Comparison of ENCODE assay signal across 8 mouse cellular contexts in the genomic region with DNA sequence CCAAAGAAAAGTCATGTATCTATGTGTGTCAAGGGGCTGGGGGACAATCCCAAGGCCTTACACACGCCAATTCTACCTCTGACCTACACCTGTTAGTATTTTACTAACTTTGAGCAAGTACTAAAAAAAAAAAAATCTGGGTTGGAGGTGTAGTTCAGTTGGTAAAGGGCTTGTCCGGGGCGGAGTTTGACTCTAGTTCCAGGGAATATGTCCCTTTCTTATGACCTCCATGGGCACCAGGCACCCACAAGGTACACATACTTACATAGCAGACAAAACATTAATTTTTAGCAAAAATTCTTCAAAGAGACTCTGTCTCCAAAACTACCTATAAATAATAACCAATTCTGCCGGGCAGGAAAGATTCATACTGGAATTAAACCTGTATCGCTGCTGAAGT. TPM values are rescaled to one million over a fixed set of nuclear protein-coding genes. Genes with fewer than 3 reads are reported as not detected.
DNase-seq lines count a peak whose midpoint lies in the region; ATAC-seq and TF ChIP-seq lines count a peak whose summit lies in the region.

No protein-coding gene starts in this region.

- peaks cover 4 to 26% of the 10 kb centered on the region in 2 experiments for H3K4me1 ChIP-seq in heart, embryonic 14.5 days (ENCODE audit: control insufficient read depth in 2 of 2, insufficient read depth in 2 of 2, low read length in 2 of 2)
- H3K4me1 ChIP-seq in G1E (ENCODE audit: insufficient read depth, low read depth, low read length) = peaks cover 62% of the 10 kb centered on the region
- peaks cover 36% of the 10 kb centered on the region for H3K4me1 ChIP-seq in hindbrain, embryonic 12.5 days
- H3K4me1 ChIP-seq in liver, postnatal 0 days (ENCODE audit: insufficient read depth) = peaks cover 22% of the 10 kb centered on the region

- WGBS in heart, embryonic 14.5 days = 25% methylated on average over 5 of the region's 5 CpGs
- WGBS in hindbrain, embryonic 12.5 days = 49% methylated on average over 5 of the region's 5 CpGs
- 28% methylated on average over 5 of the region's 5 CpGs for WGBS in liver, postnatal 0 days (ENCODE audit: insufficient replicate concordance)

- H3K36me3 ChIP-seq in heart, embryonic 14.5 days (ENCODE audit: control insufficient read depth, insufficient read depth, low read length) = peaks cover 40% of the 10 kb centered on the region
- peaks cover 39% of the 10 kb centered on the region for H3K36me3 ChIP-seq in G1E (replicated peaks)
- peaks cover 21% of the 10 kb centered on the region for H3K36me3 ChIP-seq in hindbrain, embryonic 12.5 days
- H3K36me3 ChIP-seq in liver, postnatal 0 days (replicated peaks; ENCODE audit: insufficient read depth, low read length) = peaks cover 9% of the 10 kb centered on the region

- H3K9me3 ChIP-seq in heart, embryonic 14.5 days (ENCODE audit: control insufficient read depth, low read length) = no peaks in the 10 kb centered on the region
- no peaks in the 10 kb centered on the region for H3K9me3 ChIP-seq in G1E (replicated peaks)
- H3K9me3 ChIP-seq in hindbrain, embryonic 12.5 days (replicated peaks) = no peaks in the 10 kb centered on the region
- H3K9me3 ChIP-seq in liver, postnatal 0 days (ENCODE audit: low read length) = no peaks in the 10 kb centered on the region

- TF ChIP-seq EP300 in liver, postnatal 0 days (IDR thresholded peaks at IDR 0.05; ENCODE audit: low read depth) = no peak

- peak overlapping the region; percentile 90 to 95 for H3K27ac ChIP-seq in heart, embryonic 14.5 days (replicated peaks in 1 of 2; ENCODE audit: control insufficient read depth in 1 of 2, insufficient read depth in 1 of 2, low read depth in 2 of 2, low read length in 2 of 2)
- no peak overlapping the region; the same call in 1 of the 2 replicates for H3K27ac ChIP-seq in hindbrain, embryonic 12.5 days
- H3K27ac ChIP-seq in liver, postnatal 0 days (ENCODE audit: low read depth) = peak overlapping the region; percentile 95

- ATAC-seq in heart, embryonic 14.5 days (ENCODE audit: insufficient number of reproducible peaks, insufficient read depth, low FRiP score, low read depth) = no peak
- ATAC-seq in G1E (ENCODE audit: extremely low read depth, insufficient number of reproducible peaks, low FRiP score, poor library complexity, severe bottlenecking) = no peak
- no peak for ATAC-seq in hindbrain, embryonic 12.5 days (ENCODE audit: low FRiP score)
- no peak for ATAC-seq in liver, postnatal 0 days

- peak overlapping the region; percentile 66 for H3K4me2 ChIP-seq in heart, embryonic 14.5 days (ENCODE audit: low read length)
- H3K4me2 ChIP-seq in hindbrain, embryonic 12.5 days (replicated peaks) = peak overlapping the region; percentile 84
- H3K4me2 ChIP-seq in liver, postnatal 0 days (ENCODE audit: low read depth, low read length) = peak overlapping the region; percentile 85

- H3K27me3 ChIP-seq in heart, embryonic 14.5 days (ENCODE audit: control insufficient read depth, insufficient read depth, low read length) = no peaks in the 10 kb centered on the region
- no peaks in the 10 kb centered on the region for H3K27me3 ChIP-seq in G1E (ENCODE audit: insufficient read depth, low read length)
- no peaks in the 10 kb centered on the region for H3K27me3 ChIP-seq in hindbrain, embryonic 12.5 days
- H3K27me3 ChIP-seq in liver, postnatal 0 days (ENCODE audit: insufficient read depth, low read length) = no peaks in the 10 kb centered on the region

- H3K4me3 ChIP-seq in heart, embryonic 14.5 days (ENCODE audit: control insufficient read depth in 1 of 2, insufficient read depth in 1 of 2, low read depth in 1 of 2, low read length in 2 of 2) = peak overlapping the region; percentile 80 to 95
- H3K4me3 ChIP-seq in G1E (ENCODE audit: low read depth, low read length) = peak overlapping the region; percentile 90
- H3K4me3 ChIP-seq in hindbrain, embryonic 12.5 days = peak overlapping the region; percentile 88
- H3K4me3 ChIP-seq in liver, postnatal 0 days (ENCODE audit: low read depth, low read length) = peak overlapping the region; percentile 95

- DNase-seq in heart, adult 9 months (ENCODE audit: low spot score in 2 of 2) = no peak
- no peak for DNase-seq in G1E (ENCODE audit: low spot score)
- no peak for DNase-seq in liver, postnatal 0 days
- no peak for DNase-seq in adrenal gland, postnatal 14 days
- DNase-seq in urinary bladder, postnatal 25 days (ENCODE audit: low spot score) = no peak
- DNase-seq in cerebellum, adult 9-11 months = no peak

- TF ChIP-seq CTCF in G1E (IDR thresholded peaks at IDR 0.05; ENCODE audit: low read depth, low read length) = no peak
- no peak for TF ChIP-seq CTCF in liver, postnatal 0 days (IDR thresholded peaks at IDR 0.05; ENCODE audit: low read depth)

- H3K9ac ChIP-seq in heart, embryonic 14.5 days (ENCODE audit: low read length) = peak overlapping the region; percentile 98
- peak overlapping the region; percentile 85 for H3K9ac ChIP-seq in hindbrain, embryonic 12.5 days
- peak overlapping the region; percentile 90 for H3K9ac ChIP-seq in liver, postnatal 0 days (replicated peaks)

RNA-seq across cellular contexts. Expression of a gene that starts 1.1 kb away (rescaled TPM):
- 620 and 648 TPM in 2 replicates for polyA plus RNA-seq in heart, embryonic 14.5 days (2014; fragmentation: Nextera tagmentation; extraction: Ambion mirVana)
- total RNA-seq in G1E (2014; fragmentation: Nextera tagmentation) = 361 and 367 TPM in 2 replicates
- 830 and 919 TPM in 2 replicates for total RNA-seq in G1E (2017)
- polyA plus RNA-seq in G1E (2012) = 138 and 154 TPM in 2 replicates
- polyA plus RNA-seq in hindbrain, embryonic 12.5 days (2016; fragmentation: Nextera tagmentation; extraction: Ambion mirVana) = 566 and 569 TPM in 2 replicates
- polyA plus RNA-seq in liver, postnatal 0 days (2015; fragmentation: Nextera tagmentation; extraction: Ambion mirVana) = 320 and 321 TPM in 2 replicates
- 639 and 649 TPM in 2 replicates for total RNA-seq in adrenal gland, postnatal 14 days (2021)

RNA-seq across cellular contexts. Expression of a gene that starts 22.6 kb away (rescaled TPM):
- 78.0 and 79.1 TPM in 2 replicates for polyA plus RNA-seq in heart, embryonic 14.5 days (2014; fragmentation: Nextera tagmentation; extraction: Ambion mirVana)
- total RNA-seq in G1E (2014; fragmentation: Nextera tagmentation) (134 and 149 TPM in 2 replicates), G1E (2017) (315 and 326 TPM in 2 replicates)
- polyA plus RNA-seq in G1E (2012) = 11.9 and 25.8 TPM in 2 replicates
- polyA plus RNA-seq in hindbrain, embryonic 12.5 days (2016; fragmentation: Nextera tagmentation; extraction: Ambion mirVana) = 183 and 186 TPM in 2 replicates
- 30.0 and 30.6 TPM in 2 replicates for polyA plus RNA-seq in liver, postnatal 0 days (2015; fragmentation: Nextera tagmentation; extraction: Ambion mirVana)
- 51.1 and 51.6 TPM in 2 replicates for total RNA-seq in adrenal gland, postnatal 14 days (2021)

RNA-seq across cellular contexts. Expression of a gene that starts 35.0 kb away (rescaled TPM):
- 942 and 971 TPM in 2 replicates for polyA plus RNA-seq in heart, embryonic 14.5 days (2014; fragmentation: Nextera tagmentation; extraction: Ambion mirVana)
- 113 and 129 TPM in 2 replicates for total RNA-seq in G1E (2014; fragmentation: Nextera tagmentation)
- total RNA-seq in G1E (2017) = 298 and 303 TPM in 2 replicates
- polyA plus RNA-seq in G1E (2012) = 14.8 and 16.1 TPM in 2 replicates
- 731 and 767 TPM in 2 replicates for polyA plus RNA-seq in hindbrain, embryonic 12.5 days (2016; fragmentation: Nextera tagmentation; extraction: Ambion mirVana)
- polyA plus RNA-seq in liver, postnatal 0 days (2015; fragmentation: Nextera tagmentation; extraction: Ambion mirVana) = 2,167 and 2,192 TPM in 2 replicates
- total RNA-seq in adrenal gland, postnatal 14 days (2021) = 546 and 672 TPM in 2 replicates

RNA-seq across cellular contexts. Expression of a gene that starts 53.9 kb away (rescaled TPM):
- polyA plus RNA-seq in heart, embryonic 14.5 days (2014; fragmentation: Nextera tagmentation; extraction: Ambion mirVana) = 3.2 and 5.1 TPM in 2 replicates
- total RNA-seq in G1E (2014; fragmentation: Nextera tagmentation) = 5.8 and 6.2 TPM in 2 replicates
- total RNA-seq in G1E (2017) = 5.0 and 5.9 TPM in 2 replicates
- 0.37 and 0.83 TPM in 2 replicates for polyA plus RNA-seq in G1E (2012)
- polyA plus RNA-seq in hindbrain, embryonic 12.5 days (2016; fragmentation: Nextera tagmentation; extraction: Ambion mirVana) = 3.8 and 4.8 TPM in 2 replicates
- 2.9 TPM in 2 replicates for polyA plus RNA-seq in liver, postnatal 0 days (2015; fragmentation: Nextera tagmentation; extraction: Ambion mirVana)
- 10.0 and 11.0 TPM in 2 replicates for total RNA-seq in adrenal gland, postnatal 14 days (2021)

RNA-seq across cellular contexts. Expression of a gene that starts 57.8 kb away (rescaled TPM):
- polyA plus RNA-seq in heart, embryonic 14.5 days (2014; fragmentation: Nextera tagmentation; extraction: Ambion mirVana) = 30.5 and 31.9 TPM in 2 replicates
- 48.9 and 53.1 TPM in 2 replicates for total RNA-seq in G1E (2014; fragmentation: Nextera tagmentation)
- 13.9 and 19.6 TPM in 2 replicates for total RNA-seq in G1E (2017)
- 1.6 and 1.8 TPM in 2 replicates for polyA plus RNA-seq in G1E (2012)
- polyA plus RNA-seq in hindbrain, embryonic 12.5 days (2016; fragmentation: Nextera tagmentation; extraction: Ambion mirVana) = 26.0 and 26.2 TPM in 2 replicates
- 10.8 and 10.9 TPM in 2 replicates for polyA plus RNA-seq in liver, postnatal 0 days (2015; fragmentation: Nextera tagmentation; extraction: Ambion mirVana)
- total RNA-seq in adrenal gland, postnatal 14 days (2021) = 39.5 and 41.9 TPM in 2 replicates

Comparison
In these comparisons a context has a peak if more than half of its experiments do, and no peak if none do; other contexts are left out.
1. RNA of a gene that starts 35.0 kb away (polyA plus RNA-seq): 2,167 to 2,192 TPM in liver, postnatal 0 days, 942 to 971 TPM in heart, embryonic 14.5 days and 731 to 767 TPM in hindbrain, embryonic 12.5 days; 14.8 to 16.1 TPM in G1E; every median in the first group is over 10 times any median in the second.
2. Peak in every context shown above with its lines, with median percentiles within 50 percentile points of each other: H3K4me2 ChIP-seq, H3K4me3 ChIP-seq and H3K9ac ChIP-seq.